Mouse (Mus musculus): ENCODE results near the gene Prss48.

DNA sequence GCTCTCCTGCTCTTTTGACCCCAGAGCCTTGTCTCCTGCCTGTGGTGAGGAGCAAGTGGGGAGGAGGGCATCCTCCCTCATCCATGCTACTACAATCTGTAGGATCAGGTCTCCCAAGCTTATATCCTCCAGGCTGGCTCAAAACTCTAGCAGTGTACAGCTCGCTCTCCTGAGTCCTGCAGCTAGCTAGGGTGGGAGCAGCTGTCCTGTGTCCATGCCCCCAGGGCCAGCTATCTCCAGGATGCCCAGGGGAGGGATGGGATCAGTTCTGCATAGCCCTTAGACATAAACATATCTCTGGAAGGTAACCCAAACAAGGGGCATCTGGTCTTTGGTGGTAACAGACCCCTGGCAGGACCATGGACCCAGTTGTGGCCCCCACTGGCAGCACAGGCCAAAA is 42.6 kb downstream of the Prss48 start:
- TF ChIP-seq CTCF (IDR thresholded peaks at IDR 0.05; ENCODE audit: low read depth) (no peak), EP300 (IDR thresholded peaks at IDR 0.05; ENCODE audit: low read depth) (no peak)

Data from liver, postnatal 0 days (tissue).